Mouse (Mus musculus): Measurements from ENCODE around the gene Olfr1178. TPM values are rescaled to one million over a fixed set of nuclear protein-coding genes. Genes with fewer than 3 reads are reported as not detected.

Gene Olfr1178
- not detected in 2 replicates for polyA plus RNA-seq (2016; fragmentation: Nextera tagmentation; extraction: Ambion mirVana)

DNA sequence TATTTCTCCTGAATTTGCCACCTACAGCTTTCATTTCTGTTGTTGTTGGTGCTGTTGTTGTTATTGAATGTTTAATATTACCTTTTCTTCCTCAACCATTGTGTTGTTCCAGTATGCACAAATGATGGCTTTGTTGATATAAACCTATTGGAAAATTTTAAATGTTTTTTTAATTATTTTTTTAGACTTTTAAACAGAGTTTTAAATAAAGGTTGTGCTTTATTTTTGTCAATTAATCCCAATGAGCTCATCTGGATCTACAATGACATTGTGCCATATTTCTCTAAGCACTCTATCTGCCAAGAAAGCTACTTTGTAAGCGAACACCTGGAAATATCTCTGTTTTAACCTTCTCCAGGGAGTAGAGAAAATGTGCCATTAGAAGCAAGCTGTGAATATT, at the start of gene Olfr1178:
Gene Olfr1178, plus strand, starts transcription at position 301 of the 400 bp plus-strand sequence.
- WGBS = 91% methylated on average over 1 of the region's 1 CpGs
- Histone ChIP-seq H3K36me3 (no peaks in the 10 kb centered on the region), H3K4me1 (no peaks in the 10 kb centered on the region)

GRCm38 (mm10) chr2:88346392-88346791, 40.5 kb upstream of the Olfr1178 start, which contains the start of gene Olfr1177-ps:
Gene Olfr1177-ps (minus strand): TSS chr2:88346492.
- Histone ChIP-seq H3K36me3 (no peaks in the 10 kb centered on the region), H3K9me3 (replicated peaks) (no peaks in the 10 kb centered on the region), H3K4me1 (no peaks in the 10 kb centered on the region), H3K27me3 (no peaks in the 10 kb centered on the region), H3K4me2 (replicated peaks) (no peak within 1 kb of the TSS), H3K4me3 (no peak within 1 kb of the TSS), H3K9ac (no peak within 1 kb of the TSS), H3K27ac (no peak within 1 kb of the TSS)
- no peak for ATAC-seq (ENCODE audit: low FRiP score)
- 72% methylated on average over 1 of the region's 1 CpGs for WGBS

More for the DNA sequence above, at the start of gene Olfr1178:
- Histone ChIP-seq H3K9ac (no peak within 1 kb of the TSS), H3K4me2 (replicated peaks) (no peak within 1 kb of the TSS), H3K9me3 (replicated peaks) (no peaks in the 10 kb centered on the region), H3K27ac (no peak within 1 kb of the TSS), H3K4me3 (no peak within 1 kb of the TSS), H3K27me3 (no peaks in the 10 kb centered on the region)
- ATAC-seq (ENCODE audit: low FRiP score) = no peak

- no peaks in the 10 kb centered on the region for H3K36me3 ChIP-seq
- no peaks in the 10 kb centered on the region for H3K27me3 ChIP-seq
- no peak overlapping the region for H3K27ac ChIP-seq
- no peak overlapping the region for H3K9ac ChIP-seq
- H3K9me3 ChIP-seq (replicated peaks) = no peaks in the 10 kb centered on the region
- WGBS = 1% methylated on average over 2 of the region's 2 CpGs
- no peaks in the 10 kb centered on the region for H3K4me1 ChIP-seq
- H3K4me2 ChIP-seq (replicated peaks) = no peak overlapping the region
- no peak overlapping the region for H3K4me3 ChIP-seq
- ATAC-seq (ENCODE audit: low FRiP score) = peak; percentile 22; the same call in 1 of the 2 replicates
Observed at GRCm38 (mm10) chr2:88356304-88356703, 30.6 kb upstream of the Olfr1178 start.

DNA sequence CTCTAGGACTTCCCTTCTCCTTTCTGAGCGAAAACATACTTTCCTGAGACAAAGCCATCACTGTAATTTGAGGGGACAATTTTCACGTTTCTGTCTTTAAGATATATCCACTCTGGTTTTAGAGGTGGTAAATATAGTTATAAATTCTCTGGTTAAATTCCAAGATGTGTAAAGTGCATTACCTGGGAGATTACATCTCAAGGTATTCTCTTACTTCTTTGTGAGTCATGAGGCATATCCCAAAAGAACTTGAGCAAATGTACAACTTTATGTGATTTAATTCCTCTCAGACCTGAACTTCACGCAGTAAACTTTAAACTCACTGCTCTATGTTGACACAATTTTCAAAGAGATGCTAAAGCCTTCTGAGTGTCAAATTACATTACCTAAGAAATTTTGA, 19.5 kb downstream of the Olfr1178 start, which contains the start of gene Olfr1179:
Gene Olfr1179, minus strand, starts transcription at position 101 of the 400 bp plus-strand sequence.
- no peak within 1 kb of the TSS for H3K27ac ChIP-seq
- H3K4me1 ChIP-seq = no peaks in the 10 kb centered on the region
- ATAC-seq (ENCODE audit: low FRiP score) = no peak
- no peaks in the 10 kb centered on the region for H3K27me3 ChIP-seq
- no peak within 1 kb of the TSS for H3K4me3 ChIP-seq
- H3K36me3 ChIP-seq = no peaks in the 10 kb centered on the region
- H3K9ac ChIP-seq = no peak within 1 kb of the TSS
- 89% methylated on average over 3 of the region's 3 CpGs for WGBS
- no peaks in the 10 kb centered on the region for H3K9me3 ChIP-seq (replicated peaks)
- no peak within 1 kb of the TSS for H3K4me2 ChIP-seq (replicated peaks)

- ATAC-seq (ENCODE audit: low FRiP score) = no peak
- WGBS = 78% methylated on average over 2 of the region's 2 CpGs
- Histone ChIP-seq H3K9ac (no peak within 1 kb of the TSS), H3K27ac (no peak within 1 kb of the TSS), H3K36me3 (no peaks in the 10 kb centered on the region), H3K27me3 (no peaks in the 10 kb centered on the region), H3K4me2 (replicated peaks) (no peak within 1 kb of the TSS), H3K4me1 (no peaks in the 10 kb centered on the region), H3K9me3 (replicated peaks) (no peaks in the 10 kb centered on the region), H3K4me3 (no peak within 1 kb of the TSS)
Observed at GRCm38 (mm10) chr2:88419051-88419450, 32.2 kb downstream of the Olfr1178 start, which contains the start of gene Olfr1180. Gene Olfr1180 (minus strand): TSS chr2:88419151.

- Histone ChIP-seq H3K9ac (no peak within 1 kb of the TSS), H3K4me1 (no peaks in the 10 kb centered on the region), H3K27ac (no peak within 1 kb of the TSS), H3K4me3 (no peak within 1 kb of the TSS), H3K4me2 (replicated peaks) (no peak within 1 kb of the TSS), H3K9me3 (replicated peaks) (no peaks in the 10 kb centered on the region), H3K36me3 (no peaks in the 10 kb centered on the region), H3K27me3 (no peaks in the 10 kb centered on the region)
- WGBS = 87% methylated on average over 1 of the region's 1 CpGs
- no peak for ATAC-seq (ENCODE audit: low FRiP score)
Observed at GRCm38 (mm10) chr2:88426071-88426470, 39.2 kb downstream of the Olfr1178 start, which contains the start of gene Olfr1181. Gene Olfr1181 (minus strand): TSS chr2:88426171.

DNA sequence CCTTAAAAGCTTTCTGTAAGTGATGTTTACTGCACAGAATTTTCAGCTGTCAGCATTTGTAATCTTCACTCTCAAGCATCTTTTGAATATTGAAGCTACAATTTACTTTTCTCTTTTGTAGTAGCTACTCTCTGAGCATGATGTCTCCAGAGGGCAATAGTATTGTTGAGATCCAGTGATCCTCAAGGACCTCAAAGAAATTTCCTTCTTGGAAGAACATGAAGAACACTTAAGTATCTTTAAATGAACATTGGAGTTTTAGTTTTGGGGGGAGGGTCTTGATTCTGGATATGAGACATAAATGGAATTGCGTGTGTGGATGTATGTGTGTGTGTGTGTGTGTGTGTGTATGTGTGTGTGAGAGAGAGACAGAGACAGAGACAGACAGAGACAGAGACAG, 62.2 kb downstream of the Olfr1178 start, which contains the start of gene Gm13757:
Gene Gm13757, minus strand, starts transcription at position 101 of the 400 bp plus-strand sequence.
- Histone ChIP-seq H3K27me3 (no peaks in the 10 kb centered on the region), H3K4me3 (no peak within 1 kb of the TSS), H3K27ac (no peak within 1 kb of the TSS), H3K4me1 (no peaks in the 10 kb centered on the region), H3K9me3 (replicated peaks) (no peaks in the 10 kb centered on the region), H3K36me3 (no peaks in the 10 kb centered on the region), H3K4me2 (replicated peaks) (no peak within 1 kb of the TSS), H3K9ac (no peak within 1 kb of the TSS)
- no peak for ATAC-seq (ENCODE audit: low FRiP score)
- 90% methylated on average over 1 of the region's 1 CpGs for WGBS

Other genes with a start within 250 kb of the Olfr1178 start
- not detected in 2 replicates for gene Olfr1167, start 231.9 kb upstream of the Olfr1178 start, polyA plus RNA-seq (2016; fragmentation: Nextera tagmentation; extraction: Ambion mirVana)
- not detected in 2 replicates for gene Olfr1168, start 205.2 kb upstream of the Olfr1178 start, polyA plus RNA-seq (2016; fragmentation: Nextera tagmentation; extraction: Ambion mirVana)
- gene Olfr1170, start 158.7 kb upstream of the Olfr1178 start, polyA plus RNA-seq (2016; fragmentation: Nextera tagmentation; extraction: Ambion mirVana) = not detected in 2 replicates
- gene Olfr1173, start 107.2 kb upstream of the Olfr1178 start, polyA plus RNA-seq (2016; fragmentation: Nextera tagmentation; extraction: Ambion mirVana) = not detected in 2 replicates
- gene Olfr1174-ps, start 71.9 kb upstream of the Olfr1178 start, polyA plus RNA-seq (2016; fragmentation: Nextera tagmentation; extraction: Ambion mirVana) = not detected in 2 replicates
- gene Olfr1175-ps, start 59.8 kb upstream of the Olfr1178 start, polyA plus RNA-seq (2016; fragmentation: Nextera tagmentation; extraction: Ambion mirVana) = not detected in 2 replicates
- gene Olfr1176, start 50.3 kb upstream of the Olfr1178 start, polyA plus RNA-seq (2016; fragmentation: Nextera tagmentation; extraction: Ambion mirVana) = not detected in 2 replicates
- not detected in 2 replicates for gene Olfr1177-ps, start 40.6 kb upstream of the Olfr1178 start, polyA plus RNA-seq (2016; fragmentation: Nextera tagmentation; extraction: Ambion mirVana)
- gene Olfr1179, start 19.4 kb downstream of the Olfr1178 start, polyA plus RNA-seq (2016; fragmentation: Nextera tagmentation; extraction: Ambion mirVana) = not detected in 2 replicates
- not detected in 2 replicates for gene Olfr1180, start 32.1 kb downstream of the Olfr1178 start, polyA plus RNA-seq (2016; fragmentation: Nextera tagmentation; extraction: Ambion mirVana)
- gene Olfr1181, start 39.1 kb downstream of the Olfr1178 start, polyA plus RNA-seq (2016; fragmentation: Nextera tagmentation; extraction: Ambion mirVana) = not detected in 2 replicates
- not detected in 2 replicates for gene Gm13757, start 62.1 kb downstream of the Olfr1178 start, polyA plus RNA-seq (2016; fragmentation: Nextera tagmentation; extraction: Ambion mirVana)
- gene Olfr1183, start 67.8 kb downstream of the Olfr1178 start, polyA plus RNA-seq (2016; fragmentation: Nextera tagmentation; extraction: Ambion mirVana) = not detected in 2 replicates
- not detected in 2 replicates for gene Olfr1184, start 96.5 kb downstream of the Olfr1178 start, polyA plus RNA-seq (2016; fragmentation: Nextera tagmentation; extraction: Ambion mirVana)
- not detected in 2 replicates for gene Olfr1185-ps1, start 106.3 kb downstream of the Olfr1178 start, polyA plus RNA-seq (2016; fragmentation: Nextera tagmentation; extraction: Ambion mirVana)
- gene Olfr1186, start 131.5 kb downstream of the Olfr1178 start, polyA plus RNA-seq (2016; fragmentation: Nextera tagmentation; extraction: Ambion mirVana) = not detected in 2 replicates
- not detected in 2 replicates for gene Olfr1188, start 169.9 kb downstream of the Olfr1178 start, polyA plus RNA-seq (2016; fragmentation: Nextera tagmentation; extraction: Ambion mirVana)
- gene Olfr1189, start 199.4 kb downstream of the Olfr1178 start, polyA plus RNA-seq (2016; fragmentation: Nextera tagmentation; extraction: Ambion mirVana) = not detected in 2 replicates

All from hindbrain, embryonic 12.5 days (tissue).